Comparison of ENCODE assay signal across 8 mouse cellular contexts in the genomic region with DNA sequence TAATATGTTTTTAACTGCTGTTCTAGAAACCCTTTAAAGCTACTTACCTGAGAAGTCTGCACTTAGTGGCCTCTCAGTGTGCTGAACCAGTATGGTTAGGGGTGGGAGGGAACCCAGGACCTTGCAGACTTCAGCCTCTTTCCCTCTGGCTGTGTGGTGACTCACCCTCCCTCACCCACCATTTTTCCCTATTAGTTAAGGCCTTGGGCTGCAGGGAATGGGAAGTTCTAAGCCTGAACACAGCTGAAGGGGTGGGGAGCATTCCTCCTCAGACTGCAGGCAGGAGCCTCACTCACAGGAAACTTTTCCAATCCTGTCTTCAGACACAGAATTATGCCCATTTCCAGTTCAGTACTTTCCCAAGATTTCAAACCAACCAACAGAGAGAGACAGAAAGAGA. TPM values are rescaled to one million over a fixed set of nuclear protein-coding genes. Genes with fewer than 3 reads are reported as not detected.
A peak's percentile ranks its signal among the peaks of the same experiment; 100 is the strongest.
DNase-seq lines count a peak whose midpoint lies in the region; ATAC-seq and TF ChIP-seq lines count a peak whose summit lies in the region.

No protein-coding gene starts in this region.

- peaks cover 1% of the 10 kb centered on the region; the same call in 1 of the 2 replicates for H3K36me3 ChIP-seq in kidney, adult 2 months (ENCODE audit: control insufficient read depth, insufficient read depth, low read length)
- peaks cover 8% of the 10 kb centered on the region; the same call in 1 of the 2 replicates for H3K36me3 ChIP-seq in ES-E14 (ENCODE audit: control insufficient read depth, insufficient read depth, low read length, poor library complexity, severe bottlenecking)
- H3K36me3 ChIP-seq in embryonic facial prominence, embryonic 10.5 days (replicated peaks): peaks cover 17% of the 10 kb centered on the region
- peaks cover 34% of the 10 kb centered on the region for H3K36me3 ChIP-seq in liver, embryonic 13.5 days

- H3K9ac ChIP-seq in ES-E14 (ENCODE audit: insufficient read depth, low read depth, low read length, poor library complexity, severe bottlenecking): no peak overlapping the region; the same call in 1 of the 2 replicates
- peak overlapping the region; percentile 80 for H3K9ac ChIP-seq in liver, embryonic 13.5 days

- H3K27ac ChIP-seq in kidney, adult 2 months (ENCODE audit: insufficient read depth, low read depth, low read length): peak overlapping the region; percentile 97
- H3K27ac ChIP-seq in ES-E14 (ENCODE audit: insufficient read depth, low read depth, low read length, poor library complexity, severe bottlenecking): peak overlapping the region; percentile 47; the same call in 1 of the 2 replicates
- peak overlapping the region; percentile 51; the same call in 1 of the 2 replicates for H3K27ac ChIP-seq in embryonic facial prominence, embryonic 10.5 days (replicated peaks)
- peak overlapping the region; percentile 100 for H3K27ac ChIP-seq in liver, embryonic 13.5 days

- no peak for TF ChIP-seq POLR2A in kidney, adult 2 months (IDR thresholded peaks at IDR 0.05; ENCODE audit: low read depth, low read length)

- no peak for DNase-seq in kidney, adult 2 months
- DNase-seq in kidney, adult 11 months: no peak
- DNase-seq in ES-E14 (ENCODE audit: low read depth, low spot score): no peak
- no peak for DNase-seq in embryonic facial prominence, embryonic 10.5 days (ENCODE audit: low spot score)
- no peak for DNase-seq in liver, embryonic 13.5 days
- DNase-seq in cerebellum, adult 18-20 months: no peak
- no peak for DNase-seq in cerebellum, postnatal 4 days (ENCODE audit: low spot score in 2 of 2)
- DNase-seq in right cerebral cortex, adult 2 months (ENCODE audit: low spot score in 2 of 2): no peak

- H3K4me1 ChIP-seq in kidney, adult 2 months (ENCODE audit: control insufficient read depth, insufficient read depth, low read length): peaks cover 31% of the 10 kb centered on the region; the same call in 1 of the 2 replicates
- H3K4me1 ChIP-seq in ES-E14 (ENCODE audit: control insufficient read depth in 2 of 2, insufficient read depth in 2 of 2, low read length in 2 of 2, poor library complexity in 1 of 2): peaks cover 3 to 6% of the 10 kb centered on the region in 2 experiments; a peak in 3 of 4 replicates
- H3K4me1 ChIP-seq in embryonic facial prominence, embryonic 10.5 days: peaks cover 42% of the 10 kb centered on the region
- H3K4me1 ChIP-seq in liver, embryonic 13.5 days (replicated peaks): peaks cover 78% of the 10 kb centered on the region

- ATAC-seq in liver, embryonic 13.5 days (ENCODE audit: low read depth): no peak

- in situ Hi-C loops in ES-E14 (cut with MboI; ENCODE audit: low sequenced_read_pairs in 2 of 2, unreplicated experiment in 2 of 2): no loop called here

- no peaks in the 10 kb centered on the region for H3K9me3 ChIP-seq in ES-E14 (ENCODE audit: control insufficient read depth, insufficient read depth, low read depth, low read length)
- no peaks in the 10 kb centered on the region for H3K9me3 ChIP-seq in embryonic facial prominence, embryonic 10.5 days
- no peaks in the 10 kb centered on the region for H3K9me3 ChIP-seq in liver, embryonic 13.5 days (replicated peaks)

- no peak for TF ChIP-seq CTCF in kidney, adult 2 months (conservative IDR thresholded peaks at IDR 0.05; ENCODE audit: insufficient read depth, insufficient read length, low read depth, low read length)

- peak overlapping the region; percentile 76 for H3K4me2 ChIP-seq in liver, embryonic 13.5 days

- H3K4me3 ChIP-seq in kidney, adult 2 months (ENCODE audit: insufficient read depth, low read depth, low read length): peak overlapping the region; percentile 20
- no peak overlapping the region for H3K4me3 ChIP-seq in ES-E14 (ENCODE audit: insufficient read depth in 1 of 2, low read depth in 1 of 2, low read length in 2 of 2, poor library complexity in 1 of 2, severe bottlenecking in 1 of 2)
- H3K4me3 ChIP-seq in embryonic facial prominence, embryonic 10.5 days: no peak overlapping the region
- peak overlapping the region; percentile 92 for H3K4me3 ChIP-seq in liver, embryonic 13.5 days (replicated peaks)

- no peaks in the 10 kb centered on the region for H3K27me3 ChIP-seq in kidney, adult 2 months (replicated peaks; ENCODE audit: control insufficient read depth, insufficient read depth, low read length)
- H3K27me3 ChIP-seq in embryonic facial prominence, embryonic 10.5 days (replicated peaks; ENCODE audit: low read depth, poor library complexity, severe bottlenecking): no peaks in the 10 kb centered on the region
- H3K27me3 ChIP-seq in liver, embryonic 13.5 days: no peaks in the 10 kb centered on the region

TF ChIP-seq in ES-E14, 5 proteins besides CTCF, POLR2A, EP300 and RAD21:
- TF ChIP-seq ZC3H11A (IDR thresholded peaks at IDR 0.05; ENCODE audit: borderline replicate concordance, low read depth, low read length): no peak
- TF ChIP-seq ZNF384 (IDR thresholded peaks at IDR 0.05; ENCODE audit: low read depth, low read length): no peak
- TF ChIP-seq HCFC1 (IDR thresholded peaks at IDR 0.05; ENCODE audit: borderline replicate concordance, insufficient read depth, low read length): no peak
- TF ChIP-seq MAFK (IDR thresholded peaks at IDR 0.05; ENCODE audit: insufficient read depth, low read depth, low read length): no peak
- no peak for TF ChIP-seq CHD2 (IDR thresholded peaks at IDR 0.05; ENCODE audit: low read depth, low read length)

RNA-seq across cellular contexts. Expression of a gene that starts 3.1 kb away (rescaled TPM):
- polyA plus RNA-seq in kidney, adult 2 months (2012; rRNA removed): 5,487 and 5,501 TPM in 2 replicates
- total RNA-seq in ES-E14 (2012; rRNA removed): 797 and 939 TPM in 2 replicates
- 810 and 843 TPM in 2 replicates for polyA plus RNA-seq in embryonic facial prominence, embryonic 10.5 days (2016; fragmentation: Nextera tagmentation; extraction: Ambion mirVana)
- polyA plus RNA-seq in liver, embryonic 13.5 days (2015; fragmentation: Nextera tagmentation; extraction: Ambion mirVana): 6,829 and 6,884 TPM in 2 replicates

RNA-seq across cellular contexts. Expression of a gene that starts 5.9 kb away (rescaled TPM):
- polyA plus RNA-seq in kidney, adult 2 months (2012; rRNA removed): 68.6 and 74.1 TPM in 2 replicates
- total RNA-seq in ES-E14 (2012; rRNA removed): 64.2 and 69.1 TPM in 2 replicates
- 127 and 133 TPM in 2 replicates for polyA plus RNA-seq in embryonic facial prominence, embryonic 10.5 days (2016; fragmentation: Nextera tagmentation; extraction: Ambion mirVana)
- polyA plus RNA-seq in liver, embryonic 13.5 days (2015; fragmentation: Nextera tagmentation; extraction: Ambion mirVana): 67.0 and 71.0 TPM in 2 replicates

RNA-seq across cellular contexts. Expression of a gene that starts 35.8 kb away (rescaled TPM):
- polyA plus RNA-seq in kidney, adult 2 months (2012; rRNA removed): 53.0 and 55.3 TPM in 2 replicates
- 10.0 and 11.0 TPM in 2 replicates for total RNA-seq in ES-E14 (2012; rRNA removed)
- polyA plus RNA-seq in embryonic facial prominence, embryonic 10.5 days (2016; fragmentation: Nextera tagmentation; extraction: Ambion mirVana): 14.4 and 14.7 TPM in 2 replicates
- 12.7 TPM in 2 replicates for polyA plus RNA-seq in liver, embryonic 13.5 days (2015; fragmentation: Nextera tagmentation; extraction: Ambion mirVana)

RNA-seq across cellular contexts. Expression of a gene that starts 35.9 kb away (rescaled TPM):
- 125 and 179 TPM in 2 replicates for polyA plus RNA-seq in kidney, adult 2 months (2012; rRNA removed)
- total RNA-seq in ES-E14 (2012; rRNA removed): 82.9 and 125 TPM in 2 replicates
- 240 and 243 TPM in 2 replicates for polyA plus RNA-seq in embryonic facial prominence, embryonic 10.5 days (2016; fragmentation: Nextera tagmentation; extraction: Ambion mirVana)
- 235 and 296 TPM in 2 replicates for polyA plus RNA-seq in liver, embryonic 13.5 days (2015; fragmentation: Nextera tagmentation; extraction: Ambion mirVana)

RNA-seq across cellular contexts. Expression of a gene that starts 45.1 kb away (rescaled TPM):
- polyA plus RNA-seq in kidney, adult 2 months (2012; rRNA removed): 77.5 and 84.2 TPM in 2 replicates
- total RNA-seq in ES-E14 (2012; rRNA removed): 63.9 and 77.9 TPM in 2 replicates
- 35.9 and 40.8 TPM in 2 replicates for polyA plus RNA-seq in embryonic facial prominence, embryonic 10.5 days (2016; fragmentation: Nextera tagmentation; extraction: Ambion mirVana)
- polyA plus RNA-seq in liver, embryonic 13.5 days (2015; fragmentation: Nextera tagmentation; extraction: Ambion mirVana): 14.0 and 14.1 TPM in 2 replicates

Comparison
In these comparisons a context has a peak if more than half of its experiments do, and no peak if none do; other contexts are left out.
1. H3K27ac ChIP-seq: peak in every context shown above with its lines; median percentile 100 in liver, embryonic 13.5 days; 97 in kidney, adult 2 months; 51 in embryonic facial prominence, embryonic 10.5 days; 47 in ES-E14.
2. H3K4me3 ChIP-seq: peak in kidney, adult 2 months (single experiment) and liver, embryonic 13.5 days (single experiment); none in ES-E14 (0 of 2) and embryonic facial prominence, embryonic 10.5 days (single experiment).